Mouse (Mus musculus) CH12.LX (cell line): ENCODE results near the gene Asap3. TPM values are rescaled to one million over a fixed set of nuclear protein-coding genes. Genes with fewer than 3 reads are reported as not detected.
A peak's percentile ranks its signal among the peaks of the same experiment; 100 is the strongest.

Source experiments
- DNase-seq: peaks from one replicate; pipeline ENCODE4 v3.0.0-alpha.2; 2013; ENCODE audit errors: extremely low read depth
- H3K27ac ChIP-seq: 2 replicates; pipeline ENCODE4 v1.5.1; 2012; ENCODE audit warnings: low read depth, mild to moderate bottlenecking, control low read depth, moderate library complexity; ENCODE audit not compliant: insufficient read depth
- H3K27me3 ChIP-seq: replicated peaks from 2 replicates; pipeline ENCODE3; 2012; ENCODE audit warnings: inconsistent platforms
- H3K36me3 ChIP-seq, 2 experiments: replicated peaks in 1 of 2; 2 replicates each; pipeline versions ENCODE3 to v1.6.1; 2012; ENCODE audit warnings: inconsistent platforms in 1 of 2, low read length in 1 of 2, mild to moderate bottlenecking in 1 of 2, mixed read lengths in 1 of 2, moderate library complexity in 1 of 2; ENCODE audit not compliant: control insufficient read depth in 1 of 2, insufficient read depth in 1 of 2
- H3K4me1 ChIP-seq, 2 experiments: 2 replicates each; pipeline ENCODE4 v1.6.1; 2012; ENCODE audit warnings: inconsistent platforms in 1 of 2, moderate library complexity in 1 of 2; ENCODE audit not compliant: insufficient read depth in 2 of 2, control insufficient read depth in 1 of 2
- H3K4me2 ChIP-seq: 2 replicates; pipeline ENCODE4 v1.6.1; 2012; ENCODE audit warnings: low read depth, mild to moderate bottlenecking, control low read depth; ENCODE audit not compliant: poor library complexity, insufficient read depth, severe bottlenecking
- H3K4me3 ChIP-seq, 3 experiments: fragments of 150-350 bp in 1 of 3; sonication (generic) in 1 of 3; replicated peaks in 1 of 3; 2 replicates each; pipeline versions ENCODE3 to v1.5.1; 2011 to 2012; ENCODE audit warnings: low read depth in 2 of 3, low read length in 2 of 3, mild to moderate bottlenecking in 2 of 3, moderate library complexity in 2 of 3, control low read depth in 1 of 3, improper control_type of control experiment in 1 of 3, inconsistent platforms in 1 of 3, mixed read lengths in 1 of 3; ENCODE audit not compliant: poor library complexity in 1 of 3
- H3K79me2 ChIP-seq: replicated peaks from 2 replicates; pipeline ENCODE4 v1.6.1; 2012; ENCODE audit warnings: mild to moderate bottlenecking, moderate library complexity; ENCODE audit not compliant: control insufficient read depth, poor library complexity, insufficient read depth, severe bottlenecking; ENCODE audit errors: extremely low read depth
- H3K9ac ChIP-seq: 2 replicates; pipeline ENCODE4 v1.6.1; 2012; ENCODE audit warnings: low read depth, mild to moderate bottlenecking, control low read depth, moderate library complexity; ENCODE audit not compliant: insufficient read depth
- H3K9me3 ChIP-seq: replicated peaks from 2 replicates; pipeline ENCODE3; 2012; ENCODE audit warnings: low read length, inconsistent platforms, mixed read lengths
- CTCF ChIP-seq, 2 experiments: IDR thresholded peaks in 1 of 2; conservative IDR thresholded peaks in 1 of 2; 2 replicates each; pipeline ENCODE4 v1.5.1; 2011 to 2012; ENCODE audit warnings: low read depth in 2 of 2, low read length in 2 of 2, improper control_type of control experiment in 1 of 2, inconsistent platforms in 1 of 2, mild to moderate bottlenecking in 1 of 2, moderate library complexity in 1 of 2
- JUND ChIP-seq: conservative IDR thresholded peaks from 2 replicates; pipeline ENCODE4 v1.6.1; 2011; ENCODE audit warnings: low read depth, low read length, improper control_type of control experiment
- MAFK ChIP-seq: IDR thresholded peaks from 2 replicates; pipeline ENCODE4 v1.6.1; 2011; ENCODE audit warnings: low read length, improper control_type of control experiment; ENCODE audit not compliant: insufficient replicate concordance
- MAX ChIP-seq: IDR thresholded peaks from 2 replicates; pipeline ENCODE4 v1.6.1; 2011; ENCODE audit warnings: low read length, improper control_type of control experiment
- MAZ ChIP-seq: IDR thresholded peaks from 2 replicates; pipeline ENCODE4 v1.6.1; 2012; ENCODE audit warnings: low read depth, mild to moderate bottlenecking, inconsistent platforms, low read length, improper control_type of control experiment, moderate library complexity
- MYC ChIP-seq: IDR thresholded peaks from 2 replicates; pipeline ENCODE4 v1.6.1; 2011; ENCODE audit warnings: low read depth, mild to moderate bottlenecking, improper control_type of control experiment, low read length
- NRF1 ChIP-seq: IDR thresholded peaks from 2 replicates; pipeline ENCODE4 v1.6.1; 2014; ENCODE audit warnings: low read depth, mild to moderate bottlenecking, inconsistent platforms, low read length, improper control_type of control experiment, moderate library complexity
- PAX5 ChIP-seq: IDR thresholded peaks from 2 replicates; pipeline ENCODE4 v1.6.1; 2012; ENCODE audit warnings: low read length, inconsistent platforms, mixed read lengths
- RAD21 ChIP-seq: IDR thresholded peaks from 2 replicates; pipeline ENCODE4 v1.6.1; 2011; ENCODE audit warnings: low read depth, mild to moderate bottlenecking, low read length, improper control_type of control experiment, moderate library complexity
- SIN3A ChIP-seq: IDR thresholded peaks from 2 replicates; pipeline ENCODE4 v1.6.1; 2012; ENCODE audit warnings: low read length, improper control_type of control experiment, inconsistent platforms
- SMC3 ChIP-seq: IDR thresholded peaks from 2 replicates; pipeline ENCODE4 v1.6.1; 2011; ENCODE audit warnings: low read depth, low read length, improper control_type of control experiment
- TBP ChIP-seq: conservative IDR thresholded peaks from 2 replicates; pipeline ENCODE4 v1.6.1; 2011; ENCODE audit warnings: low read depth, low read length, improper control_type of control experiment
- TCF12 ChIP-seq: IDR thresholded peaks from 2 replicates; pipeline ENCODE4 v1.6.1; 2014; ENCODE audit warnings: low read depth, mild to moderate bottlenecking, inconsistent platforms, low read length, improper control_type of control experiment
- USF1 ChIP-seq: IDR thresholded peaks from 2 replicates; pipeline ENCODE4 v1.6.1; 2014; ENCODE audit warnings: low read depth, mild to moderate bottlenecking, inconsistent platforms, low read length, improper control_type of control experiment
- USF2 ChIP-seq: conservative IDR thresholded peaks from 2 replicates; pipeline ENCODE4 v1.6.1; 2011; ENCODE audit warnings: low read depth, low read length, improper control_type of control experiment
- ZKSCAN1 ChIP-seq: IDR thresholded peaks from 2 replicates; pipeline ENCODE4 v1.6.1; 2012; ENCODE audit warnings: low read depth, inconsistent platforms, low read length, improper control_type of control experiment, borderline replicate concordance
- ZNF384 ChIP-seq: IDR thresholded peaks from 2 replicates; pipeline ENCODE4 v1.6.1; 2012; ENCODE audit warnings: low read depth, low read length, improper control_type of control experiment, inconsistent platforms
- dilution Hi-C: fragments of 300-500 bp; cut with MboI; formaldehyde crosslinking; loops from 2 replicates; pipeline ENCODE4 v1.14.3; 2020; ENCODE audit warnings: low sequenced_read_pairs; ENCODE audit not compliant: extremely low pct_unique_long_range_greater_than_20kb, extremely low pct_ligation_motif_present
- in situ Hi-C: fragments of 300-500 bp; cut with MboI; formaldehyde crosslinking; loops from 3 replicates; pipeline ENCODE4 v1.14.3; 2019; ENCODE audit warnings: low sequenced_read_pairs, low pct_ligation_motif_present, low pct_unique_long_range_greater_than_20kb, mixed read lengths
- polyA plus RNA-seq: library from polyadenylated mRNA; unstranded; fragments of >175 nt; gene quantifications from 2 replicates; pipeline ENCODE4 v1.2.1, GENCODE M21; 2012; ENCODE audit warnings: low read depth; ENCODE audit not compliant: insufficient read length
- total RNA-seq, 2 experiments: library from RNA; depleted of rRNA; stranded (reverse); fragments of 300-350 nt in 1 of 2; fragments of >200 nt in 1 of 2; gene quantifications; 2 replicates each; pipeline ENCODE4 v1.2.3; 2012 to 2014

Gene Asap3
- total and polyA plus RNA-seq, 3 experiments, result 0.07 to 0.08 TPM; not detected in 1

DNA sequence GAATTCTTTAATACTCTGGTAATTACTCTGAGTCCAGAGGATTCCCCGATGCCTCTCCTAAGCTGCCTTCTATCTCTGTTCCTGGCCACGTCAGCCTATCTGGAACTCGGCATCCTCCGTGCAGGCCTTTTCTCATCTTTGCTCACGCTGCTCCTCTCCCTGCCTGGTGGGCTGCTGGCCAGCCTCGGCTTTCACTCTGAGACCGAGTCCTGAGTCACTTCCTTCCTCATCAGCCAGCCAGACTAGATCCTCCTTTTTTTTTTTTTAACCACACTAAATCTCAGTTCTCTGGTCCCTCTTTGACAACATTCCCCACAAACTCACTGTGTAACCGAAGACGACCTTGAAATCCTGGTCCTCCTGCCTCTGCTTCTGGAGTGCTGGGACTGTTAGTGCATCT lies 20.8 kb upstream of the Asap3 start:
- Histone ChIP-seq H3K9ac (no peak overlapping the region), H3K9me3 (no peaks in the 10 kb centered on the region), H3K27ac (0 out of 2 replicates have a peak overlapping the region, but pooled peaks have one; percentile 13), H3K27me3 (no peaks in the 10 kb centered on the region), H3K36me3 (peaks cover 50 to 59% of the 10 kb centered on the region in 2 experiments), H3K4me1 (peaks cover 13 to 32% of the 10 kb centered on the region in 2 experiments), H3K4me2 (no peak overlapping the region), H3K4me3 (no peak overlapping the region), H3K79me2 (no peaks in the 10 kb centered on the region; the same call in 1 of the 2 replicates)
- no peak for DNase-seq
- dilution Hi-C loops, result no loop called here
- TF ChIP-seq ZNF384 (peak; percentile 73), MAFK (no peak), TCF12 (0 out of 2 replicates have a peak, but pooled peaks have one; percentile 18), MAZ (no peak)
- in situ Hi-C loops, result no loop called here

DNA sequence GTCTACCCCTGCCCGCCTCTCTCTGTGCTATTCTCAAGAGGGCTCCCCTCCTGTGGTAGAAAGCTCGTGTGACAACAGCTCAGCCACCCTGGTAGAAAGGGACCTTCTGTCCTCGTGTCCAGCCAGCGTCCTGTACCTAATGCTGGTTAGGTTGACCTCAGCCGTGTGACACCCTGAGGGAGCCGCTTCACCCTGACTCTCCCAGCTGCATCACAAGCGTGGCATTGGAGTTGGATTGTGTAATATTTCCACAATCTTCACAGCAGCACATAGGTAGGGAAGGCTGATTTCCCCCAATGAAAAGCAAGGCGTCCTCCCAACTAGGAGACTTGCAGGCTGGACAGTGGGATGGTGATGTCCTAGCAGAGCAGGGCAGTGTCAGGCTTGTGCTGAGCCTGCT lies 19.9 kb upstream of the Asap3 start:
- in situ Hi-C loops, result no loop called here
- no peaks in the 10 kb centered on the region for H3K27me3 ChIP-seq
- no peak overlapping the region for H3K27ac ChIP-seq
- no peaks in the 10 kb centered on the region for H3K9me3 ChIP-seq
- H3K4me3 ChIP-seq, result no peak overlapping the region
- DNase-seq, result no peak
- no peaks in the 10 kb centered on the region; the same call in 1 of the 2 replicates for H3K79me2 ChIP-seq
- peaks cover 55 to 68% of the 10 kb centered on the region in 2 experiments for H3K36me3 ChIP-seq
- no peak overlapping the region for H3K9ac ChIP-seq
- H3K4me2 ChIP-seq, result no peak overlapping the region
- TF ChIP-seq USF1, result no peak
- TF ChIP-seq MAZ, result no peak
- TF ChIP-seq ZKSCAN1, result no peak
- TF ChIP-seq NRF1, result no peak
- TF ChIP-seq, all 38 proteins: peak for 0
- peaks cover 13 to 26% of the 10 kb centered on the region in 2 experiments for H3K4me1 ChIP-seq
- dilution Hi-C loops, result no loop called here

- no peak overlapping the region for H3K9ac ChIP-seq
- H3K4me2 ChIP-seq, result no peak overlapping the region
- in situ Hi-C loops (no loop called here), dilution Hi-C loops (no loop called here)
- H3K4me3 ChIP-seq, result no peak overlapping the region
- TF ChIP-seq SIN3A, result no peak
- TF ChIP-seq ZNF384, result no peak
- TF ChIP-seq MAX, result no peak
- no peak for TF ChIP-seq USF1
- no peak for TF ChIP-seq MYC
- TF ChIP-seq USF2, result no peak
- TF ChIP-seq RAD21, result no peak
- TF ChIP-seq CTCF (conservative IDR thresholded peaks at IDR 0.05 in 1 of 2, IDR thresholded peaks at IDR 0.05 in 1 of 2; ENCODE audit: low read depth in 2 of 2, low read length in 2 of 2), result no peak
- no peak for TF ChIP-seq TBP
- no peak for TF ChIP-seq PAX5
- TF ChIP-seq MAZ, result no peak
- TF ChIP-seq SMC3, result no peak
- TF ChIP-seq JUND, result no peak
- DNase-seq, result no peak
- peaks cover 58 to 74% of the 10 kb centered on the region in 2 experiments for H3K36me3 ChIP-seq
- no peaks in the 10 kb centered on the region for H3K9me3 ChIP-seq
- no peak overlapping the region for H3K27ac ChIP-seq
- H3K4me1 ChIP-seq, result peaks cover 13 to 22% of the 10 kb centered on the region in 2 experiments
- no peaks in the 10 kb centered on the region for H3K27me3 ChIP-seq
- no peaks in the 10 kb centered on the region; the same call in 1 of the 2 replicates for H3K79me2 ChIP-seq
These were observed 19.3 kb upstream of the Asap3 start for GRCm38 (mm10) chr4:136186739-136187472.
